Mouse (Mus musculus) limb, embryonic 14.5 days (tissue): Measurements from ENCODE around the gene Prtn3. TPM values are rescaled to one million over a fixed set of nuclear protein-coding genes. Genes with fewer than 3 reads are reported as not detected.

Experiments
- ATAC-seq: fragments of 200-750 bp; cut with Nextera tagmentation; 2 replicates; pipeline ENCODE4 v1.8.0; 2017; ENCODE audit warnings: low read depth, moderate number of reproducible peaks, moderate TSS enrichment; ENCODE audit not compliant: low FRiP score
- DNase-seq: peaks from one replicate; pipeline ENCODE4 v3.0.0-alpha.2; 2015; ENCODE audit warnings: low spot score
- H3K27ac ChIP-seq: fragments of 300-500 bp; sonication (generic); replicated peaks from 2 replicates; pipeline ENCODE4 v1.5.1; 2014; ENCODE audit warnings: low read depth, mild to moderate bottlenecking, low read length, moderate library complexity, mixed read lengths
- H3K27me3 ChIP-seq: fragments of 300-500 bp; sonication (generic); 2 replicates; pipeline ENCODE4 v1.6.1; 2014; ENCODE audit warnings: low read length, mixed read lengths; ENCODE audit not compliant: control insufficient read depth, insufficient read depth
- H3K36me3 ChIP-seq: fragments of 300-500 bp; sonication (generic); 2 replicates; pipeline ENCODE4 v1.6.1; 2014; ENCODE audit warnings: mild to moderate bottlenecking, low read length, moderate library complexity, mixed read lengths; ENCODE audit not compliant: control insufficient read depth, insufficient read depth
- H3K4me1 ChIP-seq: fragments of 300-500 bp; sonication (generic); 2 replicates; pipeline ENCODE4 v1.6.1; 2014; ENCODE audit warnings: antibody characterized with exemption, low read length, mixed read lengths; ENCODE audit not compliant: control insufficient read depth, insufficient read depth
- H3K4me2 ChIP-seq: fragments of 300-500 bp; sonication (generic); replicated peaks from 2 replicates; pipeline ENCODE4 v1.6.1; 2014; ENCODE audit warnings: low read depth, mild to moderate bottlenecking, low read length, moderate library complexity; ENCODE audit not compliant: severe bottlenecking
- H3K4me3 ChIP-seq: fragments of 300-500 bp; sonication (generic); replicated peaks from 2 replicates; pipeline ENCODE4 v1.5.1; 2014; ENCODE audit warnings: low read length
- H3K9ac ChIP-seq: fragments of 300-500 bp; sonication (generic); 2 replicates; pipeline ENCODE4 v1.6.1; 2014; ENCODE audit warnings: mild to moderate bottlenecking, low read depth, low read length, moderate library complexity; ENCODE audit not compliant: severe bottlenecking
- H3K9me3 ChIP-seq: fragments of 300-500 bp; sonication (generic); 2 replicates; pipeline ENCODE4 v1.6.1; 2016; ENCODE audit warnings: low read length; ENCODE audit not compliant: control insufficient read depth
- POLR2A ChIP-seq: fragments of 200-500 bp; IDR thresholded peaks from 2 replicates; pipeline ENCODE4 v1.8.0; 2012; ENCODE audit warnings: inconsistent platforms, mild to moderate bottlenecking, moderate library complexity, borderline replicate concordance; ENCODE audit not compliant: insufficient read depth, insufficient read length; ENCODE audit errors: extremely low read depth
- WGBS: fragments of 180-500 bp; shearing (Covaris S2); extraction: QIAGEN DNeasy Blood & Tissue Kit; methylation state at CpG from one replicate; pipeline ENCODE4 v1.1.7; 2014; 5-methylcytosine and 5-hydroxymethylcytosine counted together
- polyA plus RNA-seq, 2 experiments: library from polyadenylated mRNA; depleted of rRNA in 1 of 2; stranded (reverse) in 1 of 2; unstranded in 1 of 2; fragments of >200 nt; fragmentation: Nextera tagmentation in 1 of 2; extraction: Ambion mirVana in 1 of 2; gene quantifications; 2 replicates each; pipeline versions ENCODE4 v1.2.1 to v1.2.3; 2012 to 2014

Gene Prtn3
- polyA plus RNA-seq, 2 experiments = 5.9 to 10.3 TPM

DNA sequence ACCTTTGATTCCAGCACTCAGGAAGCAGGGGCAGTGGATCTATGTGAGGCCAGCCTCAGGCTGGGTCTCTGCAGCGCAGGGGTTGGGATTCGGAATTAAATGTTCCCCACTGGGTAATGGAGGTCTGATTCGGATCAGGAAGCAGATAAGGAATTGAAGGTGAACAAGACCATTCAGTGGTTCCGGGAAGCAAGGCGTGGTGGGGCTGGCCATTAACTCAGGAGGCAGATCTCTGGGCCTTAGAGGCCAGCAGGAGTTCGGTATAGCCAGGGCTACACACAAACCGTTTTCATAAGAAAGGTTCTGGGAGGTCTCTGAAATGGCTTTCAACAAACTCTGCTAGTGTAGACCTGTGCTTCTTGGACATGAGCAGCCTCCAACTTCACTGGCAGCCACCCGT is 21.4 kb upstream of the Prtn3 start:
- Histone ChIP-seq H3K27ac (peak overlapping the region; percentile 99), H3K9me3 (no peaks in the 10 kb centered on the region), H3K27me3 (no peaks in the 10 kb centered on the region), H3K4me3 (peak overlapping the region; percentile 99), H3K4me2 (peak overlapping the region; percentile 82), H3K4me1 (peaks cover 40% of the 10 kb centered on the region), H3K36me3 (peaks cover 22% of the 10 kb centered on the region), H3K9ac (peak overlapping the region; percentile 99)
- WGBS = 24% methylated on average over 8 of the region's 8 CpGs
- ATAC-seq (no peak), DNase-seq (no peak)
- TF ChIP-seq POLR2A = no peak

DNA sequence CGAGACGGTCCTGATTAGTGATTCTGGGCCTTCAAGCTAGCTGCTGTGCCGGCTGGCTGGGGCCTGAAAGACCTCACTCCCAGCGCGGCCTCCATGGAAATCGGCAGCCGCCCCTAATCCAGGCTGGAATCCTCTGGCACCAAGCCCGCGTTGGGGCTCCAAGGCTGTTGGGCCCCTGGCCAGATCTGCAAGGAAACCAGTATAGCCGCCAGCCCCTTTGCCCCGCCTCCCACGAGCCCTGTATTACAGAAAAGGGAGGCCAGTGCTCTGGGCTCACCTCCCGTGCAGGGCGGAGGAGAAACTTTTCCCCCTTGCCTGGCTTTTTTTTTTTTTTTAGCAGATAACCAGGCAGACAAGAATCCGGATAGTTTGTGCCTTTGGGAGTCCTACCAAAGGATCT is 20.9 kb upstream of the Prtn3 start:
- peak overlapping the region; percentile 99 for H3K27ac ChIP-seq
- H3K4me1 ChIP-seq = peaks cover 45% of the 10 kb centered on the region
- H3K4me2 ChIP-seq = peak overlapping the region; percentile 82
- no peaks in the 10 kb centered on the region for H3K27me3 ChIP-seq
- DNase-seq (peak; percentile 98), ATAC-seq (peak; percentile 58)
- no peaks in the 10 kb centered on the region for H3K9me3 ChIP-seq
- peak overlapping the region; percentile 99 for H3K4me3 ChIP-seq
- TF ChIP-seq POLR2A = peak; percentile 74; the same call in 1 of the 2 replicates
- 0% methylated on average over 15 of the region's 15 CpGs for WGBS
- H3K36me3 ChIP-seq = peaks cover 28% of the 10 kb centered on the region
- peak overlapping the region; percentile 99 for H3K9ac ChIP-seq

- Histone ChIP-seq H3K27ac (peak within 1 kb of the TSS; percentile 99), H3K36me3 (peaks cover 35% of the 10 kb centered on the region), H3K27me3 (no peaks in the 10 kb centered on the region), H3K4me2 (peak within 1 kb of the TSS; percentile 98), H3K4me3 (peak within 1 kb of the TSS; percentile 99), H3K4me1 (peaks cover 47% of the 10 kb centered on the region), H3K9me3 (no peaks in the 10 kb centered on the region), H3K9ac (peak within 1 kb of the TSS; percentile 99)
- TF ChIP-seq POLR2A = peak; percentile 91; the same call in 1 of the 2 replicates
- peak; percentile 91 for ATAC-seq
- WGBS = under 1% methylated on average over 75 of the region's 75 CpGs
- peak; percentile 100 for DNase-seq
Measured at GRCm38 (mm10) chr10:79853860-79854795, 20.1 kb upstream of the Prtn3 start, which contains the start of gene Ptbp1. TSS of gene Ptbp1 (plus strand) at chr10:79854427.

DNA sequence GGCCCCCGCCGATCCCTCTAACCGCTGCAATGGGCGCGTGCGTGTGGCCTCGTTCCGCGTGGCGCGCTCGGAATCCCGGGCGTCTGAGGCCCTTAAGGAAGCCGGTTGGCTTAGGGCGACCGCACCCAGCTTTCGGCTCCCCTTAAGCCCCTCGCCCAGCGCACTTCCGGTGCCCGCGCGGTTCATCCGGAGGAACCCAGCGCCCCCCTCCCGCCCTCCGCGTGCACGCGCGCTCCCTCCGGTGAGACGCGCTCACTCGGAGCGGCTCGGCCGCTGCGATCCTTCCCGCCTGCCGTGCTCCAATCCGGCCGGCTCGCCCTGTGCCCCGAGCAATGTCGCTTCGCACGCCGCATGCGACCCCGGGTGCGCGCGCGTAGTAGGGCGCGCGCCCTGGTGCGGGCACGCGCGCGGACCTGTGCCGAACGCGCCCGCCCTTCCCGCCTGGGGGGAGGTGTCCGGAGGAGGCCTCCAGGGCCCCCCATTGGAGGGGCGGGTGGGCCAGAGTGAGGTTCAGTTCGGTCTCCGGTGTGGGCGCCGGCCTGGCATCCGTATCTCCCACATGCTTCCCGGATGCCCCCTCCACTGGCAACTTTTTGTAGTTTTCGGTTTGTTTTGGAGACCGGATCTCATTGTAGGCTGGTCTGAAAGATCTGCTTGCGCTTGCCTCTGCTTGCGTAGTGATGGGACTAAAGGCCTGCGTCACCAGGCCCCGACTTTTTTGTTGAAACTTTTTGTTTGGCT is 19.3 kb upstream of the Prtn3 start:
- Histone ChIP-seq H3K27me3 (no peaks in the 10 kb centered on the region), H3K4me1 (peaks cover 47% of the 10 kb centered on the region), H3K27ac (peak overlapping the region; percentile 99), H3K4me2 (peak overlapping the region; percentile 98), H3K9me3 (no peaks in the 10 kb centered on the region), H3K4me3 (peak overlapping the region; percentile 99), H3K36me3 (peaks cover 43% of the 10 kb centered on the region), H3K9ac (peak overlapping the region; percentile 99)
- 1% methylated on average over 60 of the region's 83 CpGs for WGBS
- peak; percentile 23 for ATAC-seq
- DNase-seq = peak; percentile 79
- 0 out of 2 replicates have a peak, but pooled peaks have one; percentile 5 for TF ChIP-seq POLR2A
